Mouse (Mus musculus): ENCODE measurements around the gene Abcb4. TPM values are rescaled to one million over a fixed set of nuclear protein-coding genes. Genes with fewer than 3 reads are reported as not detected.
"Not testable (repeated sequence)": the region's sequence is repeated elsewhere in the genome, so short reads cannot be mapped to it uniquely, and the experiment has no call there.

Gene Abcb4
- polyA plus RNA-seq, 1 experiment from 2014 or later, result 1.2 TPM

GRCm38 (mm10) chr5:8941266-8941665 lies 47.7 kb downstream of the Abcb4 start:
- no CpG with 5 or more reads among the region's 1 CpGs for WGBS (ENCODE audit: insufficient replicate concordance)
- not testable (repeated sequence) for H3K27ac ChIP-seq (ENCODE audit: low read depth, low read length); H3K4me2 ChIP-seq; H3K36me3 ChIP-seq (ENCODE audit: control insufficient read depth, insufficient read depth, low read length); ATAC-seq (replicated peaks; ENCODE audit: insufficient number of reproducible peaks, low FRiP score, low TSS enrichment); H3K4me1 ChIP-seq (ENCODE audit: control insufficient read depth, insufficient read depth, low read length); H3K9ac ChIP-seq (ENCODE audit: low read depth, low read length); H3K4me3 ChIP-seq (ENCODE audit: low read depth, low read length); H3K27me3 ChIP-seq (ENCODE audit: control insufficient read depth, insufficient read depth, low read length); H3K9me3 ChIP-seq (replicated peaks; ENCODE audit: control insufficient read depth, low read length)

GRCm38 (mm10) chr5:8943836-8944235 lies 50.3 kb downstream of the Abcb4 start:
- ATAC-seq (replicated peaks; ENCODE audit: insufficient number of reproducible peaks, low FRiP score, low TSS enrichment), result no peak
- WGBS (ENCODE audit: insufficient replicate concordance), result 77% methylated on average over 3 of the region's 3 CpGs
- H3K9me3 ChIP-seq (replicated peaks; ENCODE audit: control insufficient read depth, low read length), result no peaks in the 10 kb centered on the region
- no peak overlapping the region for H3K4me3 ChIP-seq (ENCODE audit: low read depth, low read length)
- no peak overlapping the region for H3K27ac ChIP-seq (ENCODE audit: low read depth, low read length)
- no peak overlapping the region for H3K4me2 ChIP-seq
- H3K27me3 ChIP-seq (ENCODE audit: control insufficient read depth, insufficient read depth, low read length), result no peaks in the 10 kb centered on the region
- H3K4me1 ChIP-seq (ENCODE audit: control insufficient read depth, insufficient read depth, low read length), result no peaks in the 10 kb centered on the region
- H3K36me3 ChIP-seq (ENCODE audit: control insufficient read depth, insufficient read depth, low read length), result no peaks in the 10 kb centered on the region
- no peak overlapping the region for H3K9ac ChIP-seq (ENCODE audit: low read depth, low read length)

- H3K4me2 ChIP-seq, result no peak overlapping the region
Measured at GRCm38 (mm10) chr5:8947423-8948110, 54.0 kb downstream of the Abcb4 start.

DNA sequence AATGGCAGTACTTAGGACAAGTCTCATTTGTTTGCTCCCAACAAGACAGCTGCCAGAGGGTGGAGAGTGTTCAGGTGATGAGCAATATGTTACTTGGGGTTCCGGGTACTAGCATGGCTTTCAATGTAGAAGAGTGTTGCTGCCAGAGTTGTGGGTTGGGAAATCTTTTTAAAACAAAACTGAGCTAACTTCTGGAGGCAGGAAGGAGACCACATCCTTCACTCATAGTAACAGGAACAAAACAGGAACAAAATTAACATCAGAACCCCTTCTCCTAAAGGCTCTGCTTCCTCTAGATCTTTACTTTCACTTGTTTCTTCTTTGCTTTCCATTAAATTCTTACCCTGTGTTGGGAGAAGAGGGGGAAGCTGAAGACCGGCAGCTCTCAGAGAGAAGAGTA lies 60.1 kb downstream of the Abcb4 start:
- 83% methylated on average over 2 of the region's 2 CpGs for WGBS (ENCODE audit: insufficient replicate concordance)
- no peaks in the 10 kb centered on the region for H3K36me3 ChIP-seq (ENCODE audit: control insufficient read depth, insufficient read depth, low read length)
- ATAC-seq (replicated peaks; ENCODE audit: insufficient number of reproducible peaks, low FRiP score, low TSS enrichment), result no peak
- no peak overlapping the region for H3K4me2 ChIP-seq
- H3K4me3 ChIP-seq (ENCODE audit: low read depth, low read length), result no peak overlapping the region
- no peaks in the 10 kb centered on the region for H3K27me3 ChIP-seq (ENCODE audit: control insufficient read depth, insufficient read depth, low read length)
- H3K4me1 ChIP-seq (ENCODE audit: control insufficient read depth, insufficient read depth, low read length), result no peaks in the 10 kb centered on the region
- H3K27ac ChIP-seq (ENCODE audit: low read depth, low read length), result no peak overlapping the region
- no peak overlapping the region for H3K9ac ChIP-seq (ENCODE audit: low read depth, low read length)
- H3K9me3 ChIP-seq (replicated peaks; ENCODE audit: control insufficient read depth, low read length), result no peaks in the 10 kb centered on the region

More at GRCm38 (mm10) chr5:8947423-8948110, 54.0 kb downstream of the Abcb4 start:
- no peak for ATAC-seq (replicated peaks; ENCODE audit: insufficient number of reproducible peaks, low FRiP score, low TSS enrichment)
- no peak overlapping the region for H3K4me3 ChIP-seq (ENCODE audit: low read depth, low read length)
- 73% methylated on average over 4 of the region's 4 CpGs for WGBS (ENCODE audit: insufficient replicate concordance)
- H3K27me3 ChIP-seq (ENCODE audit: control insufficient read depth, insufficient read depth, low read length), result no peaks in the 10 kb centered on the region
- no peaks in the 10 kb centered on the region for H3K4me1 ChIP-seq (ENCODE audit: control insufficient read depth, insufficient read depth, low read length)
- no peaks in the 10 kb centered on the region for H3K9me3 ChIP-seq (replicated peaks; ENCODE audit: control insufficient read depth, low read length)
- no peak overlapping the region for H3K27ac ChIP-seq (ENCODE audit: low read depth, low read length)
- H3K9ac ChIP-seq (ENCODE audit: low read depth, low read length), result no peak overlapping the region
- H3K36me3 ChIP-seq (ENCODE audit: control insufficient read depth, insufficient read depth, low read length), result no peaks in the 10 kb centered on the region

GRCm38 (mm10) chr5:8955544-8955943 lies 62.0 kb downstream of the Abcb4 start:
- Histone ChIP-seq H3K4me3 (ENCODE audit: low read depth, low read length) (no peak overlapping the region), H3K9ac (ENCODE audit: low read depth, low read length) (no peak overlapping the region), H3K4me2 (no peak overlapping the region), H3K4me1 (ENCODE audit: control insufficient read depth, insufficient read depth, low read length) (no peaks in the 10 kb centered on the region), H3K9me3 (replicated peaks; ENCODE audit: control insufficient read depth, low read length) (no peaks in the 10 kb centered on the region), H3K36me3 (ENCODE audit: control insufficient read depth, insufficient read depth, low read length) (no peaks in the 10 kb centered on the region), H3K27me3 (ENCODE audit: control insufficient read depth, insufficient read depth, low read length) (no peaks in the 10 kb centered on the region), H3K27ac (ENCODE audit: low read depth, low read length) (no peak overlapping the region)
- no peak for ATAC-seq (replicated peaks; ENCODE audit: insufficient number of reproducible peaks, low FRiP score, low TSS enrichment)
- WGBS (ENCODE audit: insufficient replicate concordance), result 86% methylated on average over 3 of the region's 3 CpGs

GRCm38 (mm10) chr5:8960534-8960933 lies 67.0 kb downstream of the Abcb4 start:
- no peak overlapping the region for H3K4me3 ChIP-seq (ENCODE audit: low read depth, low read length)
- H3K36me3 ChIP-seq (ENCODE audit: control insufficient read depth, insufficient read depth, low read length), result peaks cover 7% of the 10 kb centered on the region; the same call in 1 of the 2 replicates
- no peaks in the 10 kb centered on the region for H3K9me3 ChIP-seq (replicated peaks; ENCODE audit: control insufficient read depth, low read length)
- 81% methylated on average over 4 of the region's 4 CpGs for WGBS (ENCODE audit: insufficient replicate concordance)
- H3K27ac ChIP-seq (ENCODE audit: low read depth, low read length), result no peak overlapping the region
- no peak overlapping the region for H3K4me2 ChIP-seq
- ATAC-seq (replicated peaks; ENCODE audit: insufficient number of reproducible peaks, low FRiP score, low TSS enrichment), result no peak
- no peak overlapping the region for H3K9ac ChIP-seq (ENCODE audit: low read depth, low read length)
- H3K4me1 ChIP-seq (ENCODE audit: control insufficient read depth, insufficient read depth, low read length), result no peaks in the 10 kb centered on the region
- no peaks in the 10 kb centered on the region for H3K27me3 ChIP-seq (ENCODE audit: control insufficient read depth, insufficient read depth, low read length)

GRCm38 (mm10) chr5:8964487-8964886 lies 71.0 kb downstream of the Abcb4 start:
- ATAC-seq (replicated peaks; ENCODE audit: insufficient number of reproducible peaks, low FRiP score, low TSS enrichment), result no peak
- Histone ChIP-seq H3K27ac (ENCODE audit: low read depth, low read length) (no peak overlapping the region), H3K9me3 (replicated peaks; ENCODE audit: control insufficient read depth, low read length) (no peaks in the 10 kb centered on the region), H3K4me2 (no peak overlapping the region), H3K4me1 (ENCODE audit: control insufficient read depth, insufficient read depth, low read length) (no peaks in the 10 kb centered on the region), H3K4me3 (ENCODE audit: low read depth, low read length) (no peak overlapping the region), H3K9ac (ENCODE audit: low read depth, low read length) (no peak overlapping the region), H3K36me3 (ENCODE audit: control insufficient read depth, insufficient read depth, low read length) (peaks cover 12% of the 10 kb centered on the region), H3K27me3 (ENCODE audit: control insufficient read depth, insufficient read depth, low read length) (no peaks in the 10 kb centered on the region)
- WGBS (ENCODE audit: insufficient replicate concordance), result 89% methylated on average over 5 of the region's 5 CpGs

DNA sequence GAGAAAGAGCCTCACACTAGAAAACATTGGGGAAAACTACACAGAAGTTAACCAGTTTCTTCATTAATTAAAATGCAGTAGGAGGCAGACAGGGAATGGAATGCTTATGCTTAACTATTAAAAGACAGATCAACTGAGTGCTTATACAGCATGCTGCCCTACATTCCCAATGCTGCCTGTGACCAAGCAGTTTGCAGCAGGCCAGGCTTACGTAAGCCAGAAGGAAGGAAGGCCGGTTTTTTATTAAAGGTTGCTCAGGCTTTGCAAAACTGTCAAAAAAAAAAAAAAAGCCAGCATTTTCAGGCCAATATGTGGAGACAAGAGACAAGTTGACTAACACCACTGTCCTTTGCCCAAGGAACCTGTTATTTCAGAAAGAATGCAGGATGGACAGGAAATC lies 77.2 kb downstream of the Abcb4 start:
- Histone ChIP-seq H3K9ac (ENCODE audit: low read depth, low read length) (no peak overlapping the region), H3K4me1 (ENCODE audit: control insufficient read depth, insufficient read depth, low read length) (no peaks in the 10 kb centered on the region), H3K4me2 (no peak overlapping the region), H3K27me3 (ENCODE audit: control insufficient read depth, insufficient read depth, low read length) (no peaks in the 10 kb centered on the region), H3K36me3 (ENCODE audit: control insufficient read depth, insufficient read depth, low read length) (peaks cover 14% of the 10 kb centered on the region), H3K4me3 (ENCODE audit: low read depth, low read length) (no peak overlapping the region), H3K9me3 (replicated peaks; ENCODE audit: control insufficient read depth, low read length) (no peaks in the 10 kb centered on the region), H3K27ac (ENCODE audit: low read depth, low read length) (no peak overlapping the region)
- 87% methylated on average over 2 of the region's 2 CpGs for WGBS (ENCODE audit: insufficient replicate concordance)
- ATAC-seq (replicated peaks; ENCODE audit: insufficient number of reproducible peaks, low FRiP score, low TSS enrichment), result no peak

DNA sequence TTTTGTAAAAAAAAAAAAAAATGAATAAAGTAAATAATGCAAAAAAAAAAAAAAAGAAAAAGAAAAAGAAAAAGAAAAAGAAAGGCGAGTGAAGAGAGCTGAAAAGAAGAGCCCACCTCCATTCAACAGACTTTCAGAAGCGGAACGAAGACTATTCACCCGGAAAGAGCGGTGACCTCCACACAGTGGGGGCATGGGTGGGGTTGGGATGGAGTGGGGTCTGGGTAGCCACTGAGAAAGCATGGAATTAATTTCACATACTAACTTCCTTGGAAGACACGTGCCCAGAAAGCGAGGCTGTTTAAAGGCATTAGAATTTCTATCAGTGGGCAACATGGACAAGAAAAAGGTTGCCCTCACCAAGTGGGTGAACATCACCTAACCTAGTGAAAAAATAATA lies 78.8 kb downstream of the Abcb4 start:
- H3K4me3 ChIP-seq (ENCODE audit: low read depth, low read length), result no peak overlapping the region
- no peak overlapping the region for H3K4me2 ChIP-seq
- no peak overlapping the region for H3K9ac ChIP-seq (ENCODE audit: low read depth, low read length)
- no peaks in the 10 kb centered on the region for H3K9me3 ChIP-seq (replicated peaks; ENCODE audit: control insufficient read depth, low read length)
- no peaks in the 10 kb centered on the region for H3K27me3 ChIP-seq (ENCODE audit: control insufficient read depth, insufficient read depth, low read length)
- H3K4me1 ChIP-seq (ENCODE audit: control insufficient read depth, insufficient read depth, low read length), result no peaks in the 10 kb centered on the region
- H3K36me3 ChIP-seq (ENCODE audit: control insufficient read depth, insufficient read depth, low read length), result peaks cover 13% of the 10 kb centered on the region
- WGBS (ENCODE audit: insufficient replicate concordance), result 92% methylated on average over 7 of the region's 7 CpGs
- H3K27ac ChIP-seq (ENCODE audit: low read depth, low read length), result no peak overlapping the region
- ATAC-seq (replicated peaks; ENCODE audit: insufficient number of reproducible peaks, low FRiP score, low TSS enrichment), result no peak
